Mouse (Mus musculus): ENCODE data around the gene Tmem62. TPM values are rescaled to one million over a fixed set of nuclear protein-coding genes. Genes with fewer than 3 reads are reported as not detected.
"Not testable (repeated sequence)": the region's sequence is repeated elsewhere in the genome, so short reads cannot be mapped to it uniquely, and the experiment has no call there.

Tmem62 gene
- polyA plus RNA-seq, 1 experiment from 2014 or later: 6.5 TPM

- Histone ChIP-seq H3K27ac (ENCODE audit: low read depth, low read length) (no peak within 1 kb of the TSS), H3K4me3 (ENCODE audit: low read length) (no peak within 1 kb of the TSS), H3K27me3 (ENCODE audit: control insufficient read depth, insufficient read depth, low read length) (no peaks in the 10 kb centered on the region), H3K9me3 (ENCODE audit: control insufficient read depth, low read length) (no peaks in the 10 kb centered on the region), H3K4me2 (replicated peaks; ENCODE audit: low read depth, low read length) (no peak within 1 kb of the TSS), H3K36me3 (ENCODE audit: control insufficient read depth, insufficient read depth, low read length) (no peaks in the 10 kb centered on the region), H3K4me1 (ENCODE audit: control insufficient read depth, insufficient read depth, low read length) (no peaks in the 10 kb centered on the region), H3K9ac (ENCODE audit: low read depth, low read length) (no peak within 1 kb of the TSS)
- 47% methylated on average over 5 of the region's 5 CpGs for WGBS
- no peak for ATAC-seq (ENCODE audit: low FRiP score, low TSS enrichment)
These were observed 60.0 kb downstream of the Tmem62 start, which contains the start of gene Epb42 for GRCm38 (mm10) chr2:121036733-121037341. Gene Epb42, minus strand, starts transcription at chr2:121037072.

GRCm38 (mm10) chr2:121038851-121039250 is 62.0 kb downstream of the Tmem62 start:
- H3K27ac ChIP-seq (ENCODE audit: low read depth, low read length); ATAC-seq (ENCODE audit: low FRiP score, low TSS enrichment): not testable (repeated sequence)
- 90% methylated on average over 1 of the region's 1 CpGs for WGBS

GRCm38 (mm10) chr2:121039382-121039781 is 62.6 kb downstream of the Tmem62 start:
- Histone ChIP-seq H3K27me3 (ENCODE audit: control insufficient read depth, insufficient read depth, low read length) (no peaks in the 10 kb centered on the region), H3K27ac (ENCODE audit: low read depth, low read length) (no peak overlapping the region), H3K36me3 (ENCODE audit: control insufficient read depth, insufficient read depth, low read length) (no peaks in the 10 kb centered on the region), H3K9me3 (ENCODE audit: control insufficient read depth, low read length) (no peaks in the 10 kb centered on the region), H3K9ac (ENCODE audit: low read depth, low read length) (no peak overlapping the region), H3K4me2 (replicated peaks; ENCODE audit: low read depth, low read length) (no peak overlapping the region), H3K4me3 (ENCODE audit: low read length) (no peak overlapping the region), H3K4me1 (ENCODE audit: control insufficient read depth, insufficient read depth, low read length) (no peaks in the 10 kb centered on the region)
- ATAC-seq (ENCODE audit: low FRiP score, low TSS enrichment): no peak
- 100% methylated on average over 1 of the region's 1 CpGs for WGBS

More at GRCm38 (mm10) chr2:121038851-121039250, 62.0 kb downstream of the Tmem62 start:
- not testable (repeated sequence) for H3K4me1 ChIP-seq (ENCODE audit: control insufficient read depth, insufficient read depth, low read length); H3K36me3 ChIP-seq (ENCODE audit: control insufficient read depth, insufficient read depth, low read length); H3K4me2 ChIP-seq (replicated peaks; ENCODE audit: low read depth, low read length); H3K4me3 ChIP-seq (ENCODE audit: low read length); H3K27me3 ChIP-seq (ENCODE audit: control insufficient read depth, insufficient read depth, low read length); H3K9me3 ChIP-seq (ENCODE audit: control insufficient read depth, low read length); H3K9ac ChIP-seq (ENCODE audit: low read depth, low read length)

GRCm38 (mm10) chr2:121041098-121041497 is 64.3 kb downstream of the Tmem62 start:
- H3K4me2 ChIP-seq (replicated peaks; ENCODE audit: low read depth, low read length): no peak overlapping the region
- H3K4me3 ChIP-seq (ENCODE audit: low read length): no peak overlapping the region
- no peaks in the 10 kb centered on the region for H3K36me3 ChIP-seq (ENCODE audit: control insufficient read depth, insufficient read depth, low read length)
- no peaks in the 10 kb centered on the region for H3K27me3 ChIP-seq (ENCODE audit: control insufficient read depth, insufficient read depth, low read length)
- no peak for ATAC-seq (ENCODE audit: low FRiP score, low TSS enrichment)
- no peaks in the 10 kb centered on the region for H3K4me1 ChIP-seq (ENCODE audit: control insufficient read depth, insufficient read depth, low read length)
- H3K9me3 ChIP-seq (ENCODE audit: control insufficient read depth, low read length): no peaks in the 10 kb centered on the region
- WGBS: 38% methylated on average over 5 of the region's 5 CpGs
- no peak overlapping the region for H3K27ac ChIP-seq (ENCODE audit: low read depth, low read length)
- H3K9ac ChIP-seq (ENCODE audit: low read depth, low read length): no peak overlapping the region

- H3K4me2 ChIP-seq (replicated peaks; ENCODE audit: low read depth, low read length): no peak overlapping the region
- no peaks in the 10 kb centered on the region for H3K9me3 ChIP-seq (ENCODE audit: control insufficient read depth, low read length)
- no peaks in the 10 kb centered on the region for H3K36me3 ChIP-seq (ENCODE audit: control insufficient read depth, insufficient read depth, low read length)
- no peaks in the 10 kb centered on the region for H3K4me1 ChIP-seq (ENCODE audit: control insufficient read depth, insufficient read depth, low read length)
- no peak for ATAC-seq (ENCODE audit: low FRiP score, low TSS enrichment)
- no peak overlapping the region for H3K4me3 ChIP-seq (ENCODE audit: low read length)
- no peak overlapping the region for H3K27ac ChIP-seq (ENCODE audit: low read depth, low read length)
- no peaks in the 10 kb centered on the region for H3K27me3 ChIP-seq (ENCODE audit: control insufficient read depth, insufficient read depth, low read length)
- 77% methylated on average over 4 of the region's 4 CpGs for WGBS
- H3K9ac ChIP-seq (ENCODE audit: low read depth, low read length): no peak overlapping the region
These were observed 68.8 kb downstream of the Tmem62 start for GRCm38 (mm10) chr2:121045653-121046052.

GRCm38 (mm10) chr2:121052176-121052575 is 75.4 kb downstream of the Tmem62 start:
- H3K36me3 ChIP-seq (ENCODE audit: control insufficient read depth, insufficient read depth, low read length): no peaks in the 10 kb centered on the region
- no peak for ATAC-seq (ENCODE audit: low FRiP score, low TSS enrichment)
- H3K4me2 ChIP-seq (replicated peaks; ENCODE audit: low read depth, low read length): no peak overlapping the region
- no peaks in the 10 kb centered on the region for H3K4me1 ChIP-seq (ENCODE audit: control insufficient read depth, insufficient read depth, low read length)
- no peak overlapping the region for H3K27ac ChIP-seq (ENCODE audit: low read depth, low read length)
- no peaks in the 10 kb centered on the region for H3K27me3 ChIP-seq (ENCODE audit: control insufficient read depth, insufficient read depth, low read length)
- H3K9ac ChIP-seq (ENCODE audit: low read depth, low read length): no peak overlapping the region
- H3K9me3 ChIP-seq (ENCODE audit: control insufficient read depth, low read length): no peaks in the 10 kb centered on the region
- WGBS: 91% methylated on average over 5 of the region's 5 CpGs
- no peak overlapping the region for H3K4me3 ChIP-seq (ENCODE audit: low read length)

GRCm38 (mm10) chr2:121054060-121054459 is 77.2 kb downstream of the Tmem62 start:
- Histone ChIP-seq H3K4me2 (replicated peaks; ENCODE audit: low read depth, low read length) (no peak overlapping the region), H3K4me3 (ENCODE audit: low read length) (no peak overlapping the region), H3K36me3 (ENCODE audit: control insufficient read depth, insufficient read depth, low read length) (no peaks in the 10 kb centered on the region), H3K9ac (ENCODE audit: low read depth, low read length) (no peak overlapping the region), H3K27me3 (ENCODE audit: control insufficient read depth, insufficient read depth, low read length) (no peaks in the 10 kb centered on the region), H3K9me3 (ENCODE audit: control insufficient read depth, low read length) (no peaks in the 10 kb centered on the region), H3K27ac (ENCODE audit: low read depth, low read length) (no peak overlapping the region), H3K4me1 (ENCODE audit: control insufficient read depth, insufficient read depth, low read length) (no peaks in the 10 kb centered on the region)
- WGBS: 68% methylated on average over 2 of the region's 2 CpGs
- no peak for ATAC-seq (ENCODE audit: low FRiP score, low TSS enrichment)

- no peaks in the 10 kb centered on the region for H3K4me1 ChIP-seq (ENCODE audit: control insufficient read depth, insufficient read depth, low read length)
- no peak overlapping the region for H3K27ac ChIP-seq (ENCODE audit: low read depth, low read length)
- no peak overlapping the region for H3K4me3 ChIP-seq (ENCODE audit: low read length)
- 92% methylated on average over 6 of the region's 6 CpGs for WGBS
- H3K9ac ChIP-seq (ENCODE audit: low read depth, low read length): no peak overlapping the region
- no peaks in the 10 kb centered on the region for H3K27me3 ChIP-seq (ENCODE audit: control insufficient read depth, insufficient read depth, low read length)
- H3K36me3 ChIP-seq (ENCODE audit: control insufficient read depth, insufficient read depth, low read length): no peaks in the 10 kb centered on the region
- no peaks in the 10 kb centered on the region for H3K9me3 ChIP-seq (ENCODE audit: control insufficient read depth, low read length)
- ATAC-seq (ENCODE audit: low FRiP score, low TSS enrichment): no peak
- no peak overlapping the region for H3K4me2 ChIP-seq (replicated peaks; ENCODE audit: low read depth, low read length)
These were observed 79.1 kb downstream of the Tmem62 start for GRCm38 (mm10) chr2:121055915-121056314.
